Mouse (Mus musculus) ovary, adult 18-20 months (tissue): ENCODE results near the gene Iqsec3.
"Not testable (repeated sequence)": the region's sequence is repeated elsewhere in the genome, so short reads cannot be mapped to it uniquely, and the experiment has no call there.

ENCODE experiments used
- DNase-seq: peaks from one replicate; pipeline ENCODE4 v3.0.0; 2022; ENCODE audit warnings: low spot score, mixed read lengths

Iqsec3 gene

GRCm38 (mm10) chr6:121366537-121366936, 106.9 kb downstream of the Iqsec3 start:
- DNase-seq: not testable (repeated sequence)

DNA sequence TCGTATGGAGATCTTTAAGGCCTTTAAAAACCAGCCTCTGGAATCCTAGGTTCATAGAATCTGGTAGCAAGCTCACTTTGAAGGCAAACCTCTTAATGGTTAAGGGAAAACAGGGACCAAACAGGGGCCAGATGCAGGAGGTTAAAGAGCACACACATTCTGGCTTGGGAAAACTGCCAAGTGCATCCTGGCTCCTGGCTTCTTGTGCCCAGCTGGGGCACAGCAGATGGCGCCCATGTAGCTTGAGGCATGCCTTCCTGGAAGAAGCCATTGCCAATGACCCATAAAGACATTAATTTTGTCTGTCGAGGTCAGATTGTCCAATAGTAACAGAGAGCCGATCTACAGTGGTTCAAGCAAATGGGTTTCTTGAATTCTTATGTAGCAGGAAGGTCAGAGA, 109.5 kb downstream of the Iqsec3 start:
- no peak for DNase-seq

DNA sequence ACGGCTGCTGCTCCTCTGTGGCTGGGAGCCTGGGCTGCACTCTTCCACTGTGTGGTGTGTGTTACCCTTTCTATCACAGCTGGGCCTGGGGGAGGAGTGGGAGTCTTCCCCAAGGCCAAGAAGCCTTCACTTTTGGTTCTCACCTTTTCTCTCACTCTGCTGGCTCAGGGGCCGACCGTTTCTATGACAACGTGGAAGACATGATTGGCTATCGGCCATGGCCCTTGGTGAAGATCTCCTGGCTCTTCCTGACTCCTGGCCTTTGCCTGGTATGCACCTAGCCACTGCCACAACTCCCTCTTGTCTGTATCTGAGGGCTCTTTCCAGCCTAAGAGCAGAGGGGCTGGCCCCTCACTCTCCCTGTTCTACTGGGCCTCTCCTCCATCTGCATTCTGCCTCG, 110.4 kb downstream of the Iqsec3 start:
- peak; percentile 32 for DNase-seq

GRCm38 (mm10) chr6:121357232-121357631, 116.2 kb downstream of the Iqsec3 start:
- DNase-seq: no peak

GRCm38 (mm10) chr6:121356041-121356440, 117.4 kb downstream of the Iqsec3 start:
- DNase-seq: no peak

- DNase-seq: no peak
Observed at GRCm38 (mm10) chr6:121352276-121352675, 121.2 kb downstream of the Iqsec3 start.

- DNase-seq: no peak
Observed at GRCm38 (mm10) chr6:121346428-121346827, 127.0 kb downstream of the Iqsec3 start.

DNA sequence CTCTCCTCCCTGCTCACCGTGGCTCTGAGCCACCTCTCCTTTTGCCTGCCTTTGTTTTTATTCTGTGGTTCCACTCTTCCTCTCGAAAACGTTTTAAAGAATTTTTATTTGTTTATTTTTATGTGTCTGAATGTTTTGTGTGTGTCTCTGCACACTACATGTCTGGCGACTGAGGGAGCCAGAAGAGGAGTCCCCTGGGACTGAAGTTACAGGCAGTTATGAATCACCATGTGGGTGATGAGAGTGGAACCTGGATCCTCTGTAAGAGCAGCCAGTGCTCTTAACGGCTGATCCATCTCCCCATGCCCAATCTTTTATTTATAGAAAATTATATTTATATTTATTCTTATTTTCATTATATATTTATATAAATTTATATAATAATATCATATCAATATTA, 129.1 kb downstream of the Iqsec3 start:
- no peak for DNase-seq

- DNase-seq: no peak
Observed at GRCm38 (mm10) chr6:121343771-121344123, 129.7 kb downstream of the Iqsec3 start.

GRCm38 (mm10) chr6:121343026-121343770, 130.3 kb downstream of the Iqsec3 start, which contains the start of gene Slc6a12:
Slc6a12 (plus strand) TSS chr6:121343076.
- DNase-seq: no peak

DNA sequence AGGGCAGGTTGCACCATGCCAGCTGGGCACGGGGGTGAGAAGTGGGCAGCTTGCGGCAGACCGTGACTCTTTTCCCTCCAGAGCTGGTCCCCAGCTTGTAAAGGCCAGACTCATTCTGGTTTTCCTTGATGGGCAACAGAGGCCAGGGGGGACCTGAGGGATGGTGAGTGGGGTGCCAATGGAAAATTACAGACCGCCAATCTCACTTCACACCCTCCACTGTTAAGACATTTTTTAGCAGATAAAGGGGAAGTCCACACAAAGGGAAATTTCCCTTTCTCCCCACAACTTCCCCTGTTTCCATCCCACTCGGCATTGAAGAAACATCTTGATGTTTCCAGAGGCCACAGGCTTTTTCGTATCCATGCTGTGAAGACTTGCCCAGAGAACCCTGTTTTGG, 131.8 kb downstream of the Iqsec3 start:
- DNase-seq: no peak

- no peak for DNase-seq
Observed at GRCm38 (mm10) chr6:121338519-121338896, 135.0 kb downstream of the Iqsec3 start.

DNA sequence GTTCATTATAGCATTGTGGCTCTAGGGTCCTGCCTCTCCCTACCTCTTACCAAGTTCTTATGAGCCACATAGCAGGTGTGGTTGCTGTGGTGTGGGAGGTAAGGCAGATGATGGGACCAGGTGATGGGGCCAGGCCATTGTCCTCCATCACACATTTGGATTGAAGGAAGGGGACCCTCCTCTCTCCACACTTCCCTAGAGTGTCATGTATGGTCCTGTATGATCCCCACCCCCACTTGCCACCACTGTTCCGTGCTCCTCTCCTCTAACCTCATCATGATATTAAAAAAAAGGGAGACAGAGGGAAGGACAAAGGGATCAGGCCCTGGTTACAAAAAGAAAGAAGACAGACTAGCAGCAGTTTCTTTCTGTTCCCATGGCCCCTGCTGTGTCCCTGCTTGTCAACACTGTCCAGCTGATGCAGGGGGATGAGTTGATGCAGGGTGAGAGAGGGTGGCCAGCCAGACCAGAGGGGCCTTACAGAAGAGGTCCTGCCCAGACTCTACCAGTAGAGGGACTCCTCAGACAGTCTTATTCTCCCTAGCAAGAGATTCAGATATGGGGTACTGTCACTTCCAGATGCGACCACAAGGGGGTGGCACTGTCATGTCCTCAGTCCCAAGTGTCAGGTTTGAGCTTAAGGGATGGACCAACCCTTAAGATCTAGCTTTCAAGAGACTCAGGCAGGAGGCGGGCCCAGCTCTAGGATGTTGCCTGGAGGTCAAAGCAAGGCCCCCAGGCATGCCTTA, 135.5 kb downstream of the Iqsec3 start:
- peak; percentile 35 for DNase-seq

- no peak for DNase-seq
Observed at GRCm38 (mm10) chr6:121337229-121337628, 136.2 kb downstream of the Iqsec3 start.

DNA sequence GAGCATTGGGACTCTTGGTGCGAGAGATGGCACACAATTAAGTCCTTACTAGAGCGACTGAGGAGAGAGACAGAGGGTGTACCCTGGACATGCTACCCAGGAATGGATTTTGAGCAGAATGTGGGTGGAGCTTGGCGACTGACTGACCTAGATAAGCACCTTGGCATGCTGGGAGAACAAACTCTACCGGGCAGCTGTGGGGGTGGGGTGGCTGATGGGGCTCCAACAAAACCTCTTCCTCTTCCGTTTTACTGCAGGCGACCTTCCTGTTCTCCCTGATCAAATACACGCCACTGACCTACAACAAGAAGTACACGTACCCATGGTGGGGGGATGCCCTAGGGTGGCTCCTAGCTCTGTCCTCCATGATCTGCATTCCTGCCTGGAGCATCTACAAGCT, 136.9 kb downstream of the Iqsec3 start:
- no peak for DNase-seq

GRCm38 (mm10) chr6:121335841-121336240, 137.6 kb downstream of the Iqsec3 start:
- no peak for DNase-seq

DNA sequence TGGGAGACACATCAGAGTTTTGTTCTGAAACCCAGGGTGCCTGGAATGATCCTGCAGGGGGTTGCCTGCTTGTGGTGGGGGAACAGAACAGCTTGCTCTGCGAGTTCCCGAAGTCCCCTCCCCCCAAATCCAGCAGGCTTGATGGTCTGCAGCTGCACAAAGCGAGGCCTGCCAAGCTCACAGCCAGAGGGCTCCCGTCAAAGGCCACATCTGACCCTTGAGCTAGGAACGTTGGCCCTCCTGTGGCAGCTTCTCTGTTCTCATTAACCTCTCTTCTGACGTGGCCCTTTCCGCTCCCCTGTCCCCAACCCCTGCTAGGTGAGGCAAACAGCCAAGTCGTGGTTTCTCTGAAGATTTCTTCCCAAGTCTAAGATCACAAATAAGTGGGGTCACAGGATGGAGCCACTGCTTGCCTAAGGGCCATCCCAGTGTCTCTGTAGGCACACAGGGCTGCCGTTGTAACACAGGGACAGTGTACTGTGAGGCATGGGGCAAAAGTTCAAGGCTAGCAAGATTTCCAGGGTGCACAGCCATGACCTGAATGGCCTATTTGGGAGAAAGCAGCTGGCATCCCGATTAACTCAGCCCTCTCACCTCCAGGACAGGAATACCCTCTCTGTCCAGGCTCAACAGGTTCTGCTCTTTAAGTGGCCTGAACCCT, 143.5 kb downstream of the Iqsec3 start:
- no peak for DNase-seq

DNA sequence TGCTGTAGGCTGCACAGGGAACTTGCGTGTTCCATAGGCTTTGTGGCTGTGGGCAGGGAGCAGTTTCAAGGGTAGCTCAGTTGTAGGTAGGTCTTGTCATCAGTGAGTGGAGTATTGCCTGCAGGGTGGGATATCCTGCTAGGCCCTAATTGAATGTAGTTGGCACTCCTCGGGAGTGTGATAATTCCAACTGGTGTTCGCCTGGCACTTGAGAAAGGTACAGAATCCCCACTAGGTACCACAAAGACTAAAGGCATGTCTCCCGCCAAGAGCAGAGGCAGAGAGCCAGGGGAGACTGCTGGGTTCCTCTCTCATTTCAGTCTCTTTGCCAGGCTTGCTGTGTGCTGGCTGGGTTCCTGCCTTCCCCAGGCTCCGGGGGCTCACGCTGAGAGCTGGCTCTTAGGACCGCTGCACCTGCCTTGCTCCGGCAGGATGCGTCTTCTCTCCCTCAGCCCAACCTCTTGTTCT, 145.0 kb downstream of the Iqsec3 start:
- no peak for DNase-seq

DNA sequence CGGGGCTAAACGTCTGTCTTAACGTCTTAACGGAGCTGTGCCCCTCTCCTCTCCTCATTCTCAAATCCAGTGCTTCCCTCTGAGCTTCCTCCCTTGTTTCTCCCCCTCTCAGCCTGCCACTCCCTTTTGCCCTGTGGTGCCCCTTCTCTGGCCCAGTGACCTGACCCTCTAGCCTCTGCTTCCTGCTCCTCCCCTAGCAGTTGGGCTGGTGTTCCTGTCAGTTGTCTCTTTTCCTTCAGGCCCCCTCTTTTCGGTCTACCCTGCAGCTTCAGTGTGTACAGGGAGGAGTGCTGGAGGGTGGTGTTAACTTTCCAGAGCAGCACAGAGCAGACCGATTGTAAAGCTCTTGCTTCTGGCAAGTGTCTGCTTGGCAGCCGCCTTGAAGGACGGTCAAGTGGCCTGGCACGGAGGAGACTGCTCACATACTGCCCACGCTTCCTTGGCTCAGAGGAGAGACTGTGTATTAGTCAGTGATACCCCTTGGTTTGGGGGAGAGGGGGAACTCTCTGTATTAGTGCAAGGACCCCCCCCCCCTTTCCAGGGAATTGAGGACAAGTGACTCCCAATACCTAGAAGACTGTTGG, 146.9 kb downstream of the Iqsec3 start:
- no peak for DNase-seq

DNA sequence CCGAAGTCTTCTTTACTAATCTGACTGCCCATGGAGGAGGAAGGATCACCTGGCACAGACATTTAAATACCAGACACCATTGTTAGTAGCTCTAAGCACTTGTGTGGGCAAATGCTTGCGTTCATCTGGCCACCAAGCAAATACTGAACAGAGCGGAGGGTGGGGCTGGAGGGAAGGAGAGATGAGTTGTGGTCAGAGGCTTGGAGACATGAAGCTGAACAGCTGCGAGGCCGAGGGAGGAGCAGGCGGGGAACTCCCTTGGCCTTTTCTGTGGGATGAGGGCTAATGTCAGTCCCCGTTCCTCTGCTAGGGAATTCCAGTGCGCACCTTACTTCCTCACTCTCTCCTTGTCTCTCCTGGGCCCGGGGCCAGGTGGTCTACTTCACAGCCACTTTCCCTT, 147.7 kb downstream of the Iqsec3 start:
- no peak for DNase-seq

GRCm38 (mm10) chr6:121325298-121325697, 148.2 kb downstream of the Iqsec3 start:
- DNase-seq: no peak
